Mouse (Mus musculus) heart, postnatal 0 days (tissue): ENCODE measurements around the gene Pde4d. TPM values are rescaled to one million over a fixed set of nuclear protein-coding genes. Genes with fewer than 3 reads are reported as not detected.

Source experiments
- ATAC-seq: fragments of 200-750 bp; cut with Nextera tagmentation; 2 replicates; pipeline ENCODE4 v1.8.0; 2017; ENCODE audit warnings: low read depth, moderate number of reproducible peaks, moderate library complexity; ENCODE audit not compliant: insufficient read depth
- DNase-seq: peaks from one replicate; pipeline ENCODE4 v3.0.0-alpha.2; 2016; ENCODE audit warnings: low spot score
- H3K27ac ChIP-seq: fragments of 300-500 bp; sonication (generic); 2 replicates; pipeline ENCODE4 v1.5.1; 2014; ENCODE audit warnings: low read depth, mild to moderate bottlenecking
- H3K27me3 ChIP-seq: fragments of 300-500 bp; sonication (generic); 2 replicates; pipeline ENCODE4 v1.6.1; 2014; ENCODE audit warnings: low read length, mixed read lengths; ENCODE audit not compliant: control insufficient read depth, insufficient read depth
- H3K36me3 ChIP-seq: fragments of 300-500 bp; sonication (generic); replicated peaks from 2 replicates; pipeline ENCODE4 v1.6.1; 2014; ENCODE audit warnings: low read length, mixed read lengths; ENCODE audit not compliant: control insufficient read depth, insufficient read depth
- H3K4me1 ChIP-seq: fragments of 300-500 bp; sonication (generic); 2 replicates; pipeline ENCODE4 v1.6.1; 2014; ENCODE audit warnings: antibody characterized with exemption; ENCODE audit not compliant: control insufficient read depth, insufficient read depth
- H3K4me2 ChIP-seq: fragments of 300-500 bp; sonication (generic); 2 replicates; pipeline ENCODE4 v1.6.1; 2014; ENCODE audit warnings: low read depth, mild to moderate bottlenecking, low read length, moderate library complexity
- H3K4me3 ChIP-seq: fragments of 300-500 bp; sonication (generic); 2 replicates; pipeline ENCODE4 v1.5.1; 2014; ENCODE audit warnings: low read depth, low read length
- H3K9ac ChIP-seq: fragments of 300-500 bp; sonication (generic); replicated peaks from 2 replicates; pipeline ENCODE4 v1.6.1; 2014; ENCODE audit warnings: low read depth, low read length, mixed read lengths
- H3K9me3 ChIP-seq: fragments of 300-500 bp; sonication (generic); replicated peaks from 2 replicates; pipeline ENCODE4 v1.6.1; 2016; ENCODE audit warnings: low read length; ENCODE audit not compliant: control insufficient read depth
- CTCF ChIP-seq: IDR thresholded peaks from 2 replicates; pipeline ENCODE4 v1.5.1; 2016; ENCODE audit warnings: antibody characterized with exemption, control low read depth, low read depth
- EP300 ChIP-seq: IDR thresholded peaks from 2 replicates; pipeline ENCODE4 v1.6.1; 2016; ENCODE audit warnings: antibody characterized with exemption, low read depth
- WGBS: fragments of 180-500 bp; shearing (Covaris S2); extraction: QIAGEN DNeasy Blood & Tissue Kit; methylation state at CpG from one replicate; pipeline ENCODE4 v1.1.7; 2014; 5-methylcytosine and 5-hydroxymethylcytosine counted together
- polyA plus RNA-seq: library from polyadenylated mRNA; unstranded; fragments of >200 nt; fragmentation: Nextera tagmentation; extraction: Ambion mirVana; gene quantifications from 2 replicates; pipeline ENCODE4 v1.2.1, GENCODE M21; 2015
- total RNA-seq: library from RNA; depleted of rRNA; stranded (reverse); fragments of >200 nt; gene quantifications from 2 replicates; pipeline ENCODE4 v1.2.3, GENCODE M21; 2014; ENCODE audit warnings: low replicate concordance

Pde4d gene
- total and polyA plus RNA-seq, 2 experiments from 2014 or later, result 21.9 to 58.0 TPM

- H3K4me2 ChIP-seq, result no peak overlapping the region
- H3K27me3 ChIP-seq, result no peaks in the 10 kb centered on the region
- H3K36me3 ChIP-seq, result no peaks in the 10 kb centered on the region
- WGBS, result 87% methylated on average over 4 of the region's 4 CpGs
- no peak overlapping the region for H3K27ac ChIP-seq
- DNase-seq, result no peak
- no peak overlapping the region for H3K4me3 ChIP-seq
- TF ChIP-seq EP300 (no peak), CTCF (no peak)
- no peak overlapping the region for H3K9ac ChIP-seq
- no peaks in the 10 kb centered on the region for H3K4me1 ChIP-seq
- H3K9me3 ChIP-seq, result no peaks in the 10 kb centered on the region
- ATAC-seq, result no peak
Measured at GRCm38 (mm10) chr13:109556853-109557252, 1107.1 kb downstream of the Pde4d start.

GRCm38 (mm10) chr13:109558341-109559257 lies 1108.9 kb downstream of the Pde4d start:
- 70% methylated on average over 12 of the region's 12 CpGs for WGBS
- ATAC-seq (no peak), DNase-seq (peak; percentile 43)
- Histone ChIP-seq H3K9ac (no peak overlapping the region), H3K36me3 (no peaks in the 10 kb centered on the region), H3K4me2 (no peak overlapping the region), H3K4me1 (no peaks in the 10 kb centered on the region), H3K9me3 (no peaks in the 10 kb centered on the region), H3K27ac (no peak overlapping the region), H3K27me3 (no peaks in the 10 kb centered on the region), H3K4me3 (no peak overlapping the region)
- peak; percentile 74 for TF ChIP-seq CTCF
- TF ChIP-seq EP300, result no peak

GRCm38 (mm10) chr13:109560261-109560660 lies 1110.5 kb downstream of the Pde4d start:
- Histone ChIP-seq H3K27ac (no peak overlapping the region), H3K27me3 (no peaks in the 10 kb centered on the region), H3K36me3 (no peaks in the 10 kb centered on the region), H3K4me1 (no peaks in the 10 kb centered on the region), H3K9ac (no peak overlapping the region), H3K4me3 (no peak overlapping the region), H3K9me3 (no peaks in the 10 kb centered on the region), H3K4me2 (no peak overlapping the region)
- WGBS, result 70% methylated on average over 4 of the region's 4 CpGs
- DNase-seq (no peak), ATAC-seq (no peak)
- no peak for TF ChIP-seq CTCF
- no peak for TF ChIP-seq EP300

GRCm38 (mm10) chr13:109568638-109569468 lies 1119.1 kb downstream of the Pde4d start:
- DNase-seq (no peak), ATAC-seq (no peak)
- no peaks in the 10 kb centered on the region for H3K9me3 ChIP-seq
- no peaks in the 10 kb centered on the region for H3K27me3 ChIP-seq
- 87% methylated on average over 20 of the region's 20 CpGs for WGBS
- TF ChIP-seq CTCF (no peak), EP300 (no peak)
- no peak overlapping the region for H3K4me3 ChIP-seq
- no peaks in the 10 kb centered on the region for H3K36me3 ChIP-seq
- H3K4me2 ChIP-seq, result no peak overlapping the region
- no peaks in the 10 kb centered on the region for H3K4me1 ChIP-seq
- no peak overlapping the region for H3K9ac ChIP-seq
- no peak overlapping the region for H3K27ac ChIP-seq

- H3K27me3 ChIP-seq, result no peaks in the 10 kb centered on the region
- TF ChIP-seq EP300 (no peak), CTCF (no peak)
- H3K36me3 ChIP-seq, result no peaks in the 10 kb centered on the region
- H3K9ac ChIP-seq, result no peak overlapping the region
- H3K4me1 ChIP-seq, result no peaks in the 10 kb centered on the region
- no peak overlapping the region for H3K27ac ChIP-seq
- WGBS, result 78% methylated on average over 5 of the region's 5 CpGs
- H3K4me2 ChIP-seq, result no peak overlapping the region
- no peak overlapping the region for H3K4me3 ChIP-seq
- no peaks in the 10 kb centered on the region for H3K9me3 ChIP-seq
- ATAC-seq, result no peak
- no peak for DNase-seq
Measured at GRCm38 (mm10) chr13:109569491-109569890, 1119.7 kb downstream of the Pde4d start.
